Mouse (Mus musculus): ENCODE results near the gene Hdac4. TPM values are rescaled to one million over a fixed set of nuclear protein-coding genes. Genes with fewer than 3 reads are reported as not detected.

The Hdac4 gene
- polyA plus RNA-seq, 1 experiment: 35.1 TPM

GRCm38 (mm10) chr1:92033463-92033862 lies 162.0 kb downstream of the Hdac4 start:
- H3K4me3 ChIP-seq (ENCODE audit: insufficient read depth, low read length): no peak overlapping the region
- TF ChIP-seq CTCF (IDR thresholded peaks at IDR 0.05; ENCODE audit: extremely low read depth, insufficient read depth, low read length) (no peak), POLR2A (IDR thresholded peaks at IDR 0.05; ENCODE audit: extremely low read depth, insufficient read depth, low read length) (no peak)
- no peaks in the 10 kb centered on the region; the same call in 1 of the 2 replicates for H3K4me1 ChIP-seq (ENCODE audit: control insufficient read depth, insufficient read depth, low read length)
- H3K27ac ChIP-seq (ENCODE audit: insufficient read depth, low read length): no peak overlapping the region

DNA sequence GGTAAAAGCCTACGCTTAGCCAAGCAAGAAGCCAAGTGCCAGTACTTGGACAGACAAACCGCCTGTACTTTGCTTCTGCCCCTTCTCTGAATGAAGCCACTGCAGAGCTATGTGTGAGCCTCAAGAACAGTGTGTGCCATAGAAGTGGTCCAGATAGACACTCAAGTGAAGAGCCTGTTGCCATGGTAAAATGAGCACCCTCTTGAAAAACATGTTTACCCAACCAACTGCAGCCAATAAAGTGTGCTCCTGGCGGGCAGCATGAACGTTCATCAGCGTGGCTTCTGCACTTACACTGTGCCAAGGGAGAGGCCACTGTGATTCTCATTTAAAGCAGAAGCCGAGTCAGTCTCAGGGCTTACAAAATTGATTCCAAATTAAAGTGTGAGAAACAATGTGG lies 165.0 kb downstream of the Hdac4 start:
- H3K4me1 ChIP-seq (ENCODE audit: control insufficient read depth, insufficient read depth, low read length): no peaks in the 10 kb centered on the region
- no peak for TF ChIP-seq CTCF (IDR thresholded peaks at IDR 0.05; ENCODE audit: extremely low read depth, insufficient read depth, low read length)
- no peak for TF ChIP-seq POLR2A (IDR thresholded peaks at IDR 0.05; ENCODE audit: extremely low read depth, insufficient read depth, low read length)
- H3K4me3 ChIP-seq (ENCODE audit: insufficient read depth, low read length): no peak overlapping the region
- H3K27ac ChIP-seq (ENCODE audit: insufficient read depth, low read length): no peak overlapping the region

GRCm38 (mm10) chr1:92028158-92028557 lies 167.3 kb downstream of the Hdac4 start:
- TF ChIP-seq CTCF (IDR thresholded peaks at IDR 0.05; ENCODE audit: extremely low read depth, insufficient read depth, low read length): no peak
- TF ChIP-seq POLR2A (IDR thresholded peaks at IDR 0.05; ENCODE audit: extremely low read depth, insufficient read depth, low read length): no peak
- H3K4me3 ChIP-seq (ENCODE audit: insufficient read depth, low read length): no peak overlapping the region
- no peaks in the 10 kb centered on the region for H3K4me1 ChIP-seq (ENCODE audit: control insufficient read depth, insufficient read depth, low read length)
- H3K27ac ChIP-seq (ENCODE audit: insufficient read depth, low read length): no peak overlapping the region

- Histone ChIP-seq H3K4me1 (ENCODE audit: control insufficient read depth, insufficient read depth, low read length) (no peaks in the 10 kb centered on the region), H3K4me3 (ENCODE audit: insufficient read depth, low read length) (no peak overlapping the region), H3K27ac (ENCODE audit: insufficient read depth, low read length) (no peak overlapping the region)
- TF ChIP-seq CTCF (IDR thresholded peaks at IDR 0.05; ENCODE audit: extremely low read depth, insufficient read depth, low read length): no peak
These were observed 169.1 kb downstream of the Hdac4 start for GRCm38 (mm10) chr1:92026351-92026750.

DNA sequence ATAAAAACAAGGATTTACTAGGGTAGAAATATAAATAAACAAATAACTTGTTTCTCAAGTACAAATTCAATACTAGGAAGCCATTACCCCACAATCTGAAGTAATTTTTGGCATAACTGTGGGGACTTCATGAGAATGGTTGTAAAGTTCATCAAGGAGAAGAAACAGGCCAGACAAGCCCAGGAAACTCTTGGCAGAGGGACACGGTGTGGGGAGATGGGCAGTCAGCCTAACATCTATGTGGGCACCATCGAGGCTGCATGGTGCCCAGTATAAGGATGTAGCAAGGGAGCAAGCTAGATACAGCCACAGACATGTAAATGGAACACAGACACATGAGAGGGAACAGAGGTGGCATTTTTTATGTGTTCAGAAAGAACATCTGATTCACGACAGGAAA lies 171.6 kb downstream of the Hdac4 start:
- H3K27ac ChIP-seq (ENCODE audit: insufficient read depth, low read length): no peak overlapping the region
- TF ChIP-seq CTCF (IDR thresholded peaks at IDR 0.05; ENCODE audit: extremely low read depth, insufficient read depth, low read length): no peak
- TF ChIP-seq POLR2A (IDR thresholded peaks at IDR 0.05; ENCODE audit: extremely low read depth, insufficient read depth, low read length): no peak
- H3K4me3 ChIP-seq (ENCODE audit: insufficient read depth, low read length): no peak overlapping the region
- H3K4me1 ChIP-seq (ENCODE audit: control insufficient read depth, insufficient read depth, low read length): no peaks in the 10 kb centered on the region

GRCm38 (mm10) chr1:92022009-92022408 lies 173.5 kb downstream of the Hdac4 start:
- Histone ChIP-seq H3K4me3 (ENCODE audit: insufficient read depth, low read length) (no peak overlapping the region), H3K27ac (ENCODE audit: insufficient read depth, low read length) (no peak overlapping the region), H3K4me1 (ENCODE audit: control insufficient read depth, insufficient read depth, low read length) (no peaks in the 10 kb centered on the region)
- no peak for TF ChIP-seq POLR2A (IDR thresholded peaks at IDR 0.05; ENCODE audit: extremely low read depth, insufficient read depth, low read length)
- no peak for TF ChIP-seq CTCF (IDR thresholded peaks at IDR 0.05; ENCODE audit: extremely low read depth, insufficient read depth, low read length)

DNA sequence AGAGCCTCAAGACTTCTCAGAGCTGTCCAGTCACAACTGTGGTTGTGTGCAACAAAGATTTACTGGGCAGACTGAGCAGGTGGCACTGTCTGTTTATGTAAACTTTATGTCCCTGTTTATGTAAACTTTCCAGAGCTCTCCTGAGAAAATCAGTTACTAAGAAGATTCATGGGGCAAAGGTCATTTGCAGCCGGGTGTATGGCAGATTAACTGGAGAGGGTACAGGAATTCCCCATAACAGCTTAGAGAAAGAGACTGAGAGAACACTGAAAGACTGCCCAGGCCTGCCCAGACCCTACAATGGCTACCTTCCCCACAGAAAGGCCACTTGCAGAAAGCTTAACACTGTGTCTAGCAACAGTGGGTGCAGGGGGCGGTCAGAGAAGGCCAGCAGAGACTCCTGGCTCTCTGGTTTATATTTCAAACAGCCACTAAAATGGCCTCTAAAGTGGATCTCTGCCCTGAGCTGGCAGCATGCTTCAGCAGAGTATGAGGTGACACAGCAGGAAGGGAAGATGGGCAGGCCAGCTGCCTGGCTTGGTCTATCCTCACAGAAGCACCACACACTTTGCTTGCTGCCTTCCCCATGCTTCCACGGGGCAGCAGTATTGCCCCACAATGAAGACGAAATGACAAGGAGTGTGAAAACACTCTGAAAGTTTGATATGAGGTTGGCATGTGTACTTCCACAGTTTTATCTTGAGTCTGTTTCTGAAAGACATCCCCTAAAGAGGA lies 179.4 kb downstream of the Hdac4 start:
- TF ChIP-seq POLR2A (IDR thresholded peaks at IDR 0.05; ENCODE audit: extremely low read depth, insufficient read depth, low read length) (no peak), CTCF (IDR thresholded peaks at IDR 0.05; ENCODE audit: extremely low read depth, insufficient read depth, low read length) (no peak)
- Histone ChIP-seq H3K27ac (ENCODE audit: insufficient read depth, low read length) (no peak overlapping the region), H3K4me1 (ENCODE audit: control insufficient read depth, insufficient read depth, low read length) (peaks cover 6% of the 10 kb centered on the region), H3K4me3 (ENCODE audit: insufficient read depth, low read length) (no peak overlapping the region)

GRCm38 (mm10) chr1:92015252-92015651 lies 180.2 kb downstream of the Hdac4 start:
- Histone ChIP-seq H3K4me1 (ENCODE audit: control insufficient read depth, insufficient read depth, low read length) (peaks cover 6% of the 10 kb centered on the region), H3K27ac (ENCODE audit: insufficient read depth, low read length) (no peak overlapping the region), H3K4me3 (ENCODE audit: insufficient read depth, low read length) (no peak overlapping the region)
- TF ChIP-seq CTCF (IDR thresholded peaks at IDR 0.05; ENCODE audit: extremely low read depth, insufficient read depth, low read length) (no peak), POLR2A (IDR thresholded peaks at IDR 0.05; ENCODE audit: extremely low read depth, insufficient read depth, low read length) (no peak)

GRCm38 (mm10) chr1:92014496-92014895 lies 181.0 kb downstream of the Hdac4 start:
- Histone ChIP-seq H3K4me1 (ENCODE audit: control insufficient read depth, insufficient read depth, low read length) (peaks cover 6% of the 10 kb centered on the region), H3K4me3 (ENCODE audit: insufficient read depth, low read length) (no peak overlapping the region), H3K27ac (ENCODE audit: insufficient read depth, low read length) (no peak overlapping the region)
- no peak for TF ChIP-seq POLR2A (IDR thresholded peaks at IDR 0.05; ENCODE audit: extremely low read depth, insufficient read depth, low read length)
- no peak for TF ChIP-seq CTCF (IDR thresholded peaks at IDR 0.05; ENCODE audit: extremely low read depth, insufficient read depth, low read length)

DNA sequence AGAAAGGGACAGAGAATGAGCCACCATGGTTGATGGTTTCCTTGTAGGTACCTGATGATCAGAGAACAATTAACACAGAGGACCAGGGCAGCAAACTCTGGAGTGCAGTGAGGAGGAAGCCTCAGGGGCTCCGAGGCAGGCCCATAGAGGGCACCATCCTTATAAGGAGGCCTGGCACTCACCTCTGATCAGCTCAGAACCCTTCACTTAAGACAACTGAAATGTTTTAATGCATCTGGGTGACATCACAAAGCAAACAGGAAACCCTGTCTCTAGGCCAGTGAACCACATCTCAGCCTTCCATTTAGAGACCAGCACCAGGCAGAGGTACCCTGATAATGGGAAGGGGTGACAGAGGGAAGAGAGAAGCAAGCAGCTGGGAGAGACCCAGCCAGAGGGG lies 188.8 kb downstream of the Hdac4 start:
- no peak overlapping the region for H3K4me3 ChIP-seq (ENCODE audit: insufficient read depth, low read length)
- no peak for TF ChIP-seq CTCF (IDR thresholded peaks at IDR 0.05; ENCODE audit: extremely low read depth, insufficient read depth, low read length)
- no peaks in the 10 kb centered on the region for H3K4me1 ChIP-seq (ENCODE audit: control insufficient read depth, insufficient read depth, low read length)
- H3K27ac ChIP-seq (ENCODE audit: insufficient read depth, low read length): no peak overlapping the region
